Mouse (Mus musculus) heart, embryonic 16.5 days (tissue): Measurements from ENCODE around the gene Oprm1. TPM values are rescaled to one million over a fixed set of nuclear protein-coding genes. Genes with fewer than 3 reads are reported as not detected.

ENCODE experiments used
- ATAC-seq: fragments of 200-750 bp; cut with Nextera tagmentation; replicated peaks from 2 replicates; pipeline ENCODE4 v1.8.0; 2017; ENCODE audit warnings: moderate number of reproducible peaks; ENCODE audit not compliant: insufficient read depth, low FRiP score; ENCODE audit errors: extremely low read depth
- H3K27ac ChIP-seq: fragments of 300-500 bp; sonication (generic); 2 replicates; pipeline ENCODE4 v1.5.1; 2014; ENCODE audit warnings: mild to moderate bottlenecking, low read length, control low read depth, moderate library complexity
- H3K27me3 ChIP-seq: fragments of 300-500 bp; sonication (generic); 2 replicates; pipeline ENCODE4 v1.6.1; 2014; ENCODE audit warnings: low read length, mixed read lengths; ENCODE audit not compliant: control insufficient read depth, insufficient read depth
- H3K36me3 ChIP-seq: fragments of 300-500 bp; sonication (generic); 2 replicates; pipeline ENCODE4 v1.6.1; 2014; ENCODE audit not compliant: control insufficient read depth, insufficient read depth
- H3K4me1 ChIP-seq: fragments of 300-500 bp; sonication (generic); 2 replicates; pipeline ENCODE4 v1.6.1; 2014; ENCODE audit warnings: low read length, mixed read lengths; ENCODE audit not compliant: control insufficient read depth, insufficient read depth
- H3K4me2 ChIP-seq: fragments of 300-500 bp; sonication (generic); 2 replicates; pipeline ENCODE4 v1.6.1; 2014; ENCODE audit warnings: low read depth, mild to moderate bottlenecking, control low read depth, low read length
- H3K4me3 ChIP-seq: fragments of 300-500 bp; sonication (generic); 2 replicates; pipeline ENCODE4 v1.5.1; 2014; ENCODE audit warnings: mild to moderate bottlenecking, control low read depth, low read length
- H3K9ac ChIP-seq: fragments of 300-500 bp; sonication (generic); 2 replicates; pipeline ENCODE4 v1.6.1; 2014; ENCODE audit warnings: low read length, control low read depth
- H3K9me3 ChIP-seq: fragments of 300-500 bp; sonication (generic); replicated peaks from 2 replicates; pipeline ENCODE4 v1.6.1; 2016; ENCODE audit warnings: low read length; ENCODE audit not compliant: control insufficient read depth
- WGBS: fragments of 180-500 bp; shearing (Covaris S2); extraction: QIAGEN DNeasy Blood & Tissue Kit; methylation state at CpG from one replicate; pipeline ENCODE4 v1.1.7; 2014; 5-methylcytosine and 5-hydroxymethylcytosine counted together
- polyA plus RNA-seq: library from polyadenylated mRNA; unstranded; fragments of >200 nt; fragmentation: Nextera tagmentation; extraction: Ambion mirVana; gene quantifications from 2 replicates; pipeline ENCODE4 v1.2.1, GENCODE M21; 2015

Gene Oprm1
- polyA plus RNA-seq, 1 experiment from 2014 or later = not detected

DNA sequence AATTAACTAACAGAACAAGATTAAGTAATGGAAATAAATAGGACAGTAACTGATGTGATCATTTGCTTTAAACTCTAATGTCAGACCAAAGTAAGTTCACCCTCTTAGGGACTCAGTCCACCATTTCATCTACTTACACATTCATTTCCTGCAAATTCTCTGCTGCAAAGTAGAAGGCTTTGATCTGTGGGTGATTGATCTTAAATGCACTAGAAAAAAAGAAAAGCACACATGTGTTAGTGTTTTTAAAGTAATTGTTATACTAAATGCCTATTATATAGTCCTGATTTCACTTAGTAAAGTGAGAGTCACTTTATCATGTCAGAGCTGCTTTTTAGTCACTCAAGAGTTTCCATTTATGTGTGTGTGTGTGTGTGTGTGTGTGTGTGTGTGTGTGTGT is 196.2 kb downstream of the Oprm1 start:
- no peak for ATAC-seq
- Histone ChIP-seq H3K27ac (no peak overlapping the region), H3K36me3 (no peaks in the 10 kb centered on the region), H3K9me3 (no peaks in the 10 kb centered on the region), H3K4me3 (no peak overlapping the region), H3K9ac (no peak overlapping the region), H3K4me2 (no peak overlapping the region), H3K27me3 (no peaks in the 10 kb centered on the region), H3K4me1 (no peaks in the 10 kb centered on the region)

- H3K4me2 ChIP-seq = no peak overlapping the region
- H3K27ac ChIP-seq = no peak overlapping the region
- H3K4me1 ChIP-seq = no peaks in the 10 kb centered on the region
- WGBS = 67% methylated on average over 2 of the region's 2 CpGs
- H3K27me3 ChIP-seq = no peaks in the 10 kb centered on the region
- H3K9ac ChIP-seq = no peak overlapping the region
- H3K9me3 ChIP-seq = no peaks in the 10 kb centered on the region
- H3K4me3 ChIP-seq = no peak overlapping the region
- H3K36me3 ChIP-seq = no peaks in the 10 kb centered on the region
- ATAC-seq = no peak
Measured at GRCm38 (mm10) chr10:6956357-6956756, 198.1 kb downstream of the Oprm1 start.

GRCm38 (mm10) chr10:6958791-6959190 is 200.5 kb downstream of the Oprm1 start:
- H3K4me3 ChIP-seq = no peak overlapping the region
- 62% methylated on average over 5 of the region's 5 CpGs for WGBS
- H3K4me1 ChIP-seq = no peaks in the 10 kb centered on the region
- no peaks in the 10 kb centered on the region for H3K27me3 ChIP-seq
- no peaks in the 10 kb centered on the region for H3K9me3 ChIP-seq
- H3K36me3 ChIP-seq = no peaks in the 10 kb centered on the region
- H3K9ac ChIP-seq = no peak overlapping the region
- no peak overlapping the region for H3K4me2 ChIP-seq
- no peak overlapping the region for H3K27ac ChIP-seq
- no peak for ATAC-seq

- no peak overlapping the region for H3K4me3 ChIP-seq
- 74% methylated on average over 8 of the region's 8 CpGs for WGBS
- H3K27me3 ChIP-seq = no peaks in the 10 kb centered on the region
- no peak for ATAC-seq
- no peaks in the 10 kb centered on the region for H3K9me3 ChIP-seq
- no peak overlapping the region for H3K4me2 ChIP-seq
- H3K4me1 ChIP-seq = no peaks in the 10 kb centered on the region
- no peak overlapping the region for H3K9ac ChIP-seq
- no peak overlapping the region for H3K27ac ChIP-seq
- H3K36me3 ChIP-seq = no peaks in the 10 kb centered on the region
Measured at GRCm38 (mm10) chr10:6967588-6968242, 209.4 kb downstream of the Oprm1 start.

GRCm38 (mm10) chr10:6968334-6968733 is 210.0 kb downstream of the Oprm1 start:
- ATAC-seq = no peak
- no peak overlapping the region for H3K4me3 ChIP-seq
- no peak overlapping the region for H3K4me2 ChIP-seq
- H3K27me3 ChIP-seq = no peaks in the 10 kb centered on the region
- H3K9ac ChIP-seq = no peak overlapping the region
- H3K36me3 ChIP-seq = no peaks in the 10 kb centered on the region
- 56% methylated on average over 1 of the region's 1 CpGs for WGBS
- H3K4me1 ChIP-seq = no peaks in the 10 kb centered on the region
- H3K9me3 ChIP-seq = no peaks in the 10 kb centered on the region
- H3K27ac ChIP-seq = no peak overlapping the region

DNA sequence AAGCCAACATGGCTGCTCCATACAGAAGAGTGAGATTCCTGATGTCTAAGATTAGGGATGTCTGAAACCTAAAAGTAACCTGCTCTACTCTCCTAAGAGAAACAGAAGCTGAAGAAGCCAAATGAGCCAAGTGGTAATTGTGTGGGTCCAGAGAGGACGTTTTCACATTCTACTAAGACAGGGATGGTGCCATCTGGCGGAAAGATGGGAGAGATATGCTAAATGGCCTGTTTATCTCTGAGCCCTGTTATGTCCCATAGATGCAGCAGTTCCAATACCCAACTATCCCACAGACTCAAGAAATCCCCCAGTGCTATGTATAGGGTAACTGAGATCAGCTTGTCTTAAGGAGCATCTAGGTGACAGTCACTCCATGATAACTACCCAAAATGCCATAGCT is 219.5 kb downstream of the Oprm1 start:
- Histone ChIP-seq H3K4me3 (no peak overlapping the region), H3K9ac (no peak overlapping the region), H3K9me3 (no peaks in the 10 kb centered on the region), H3K27me3 (no peaks in the 10 kb centered on the region), H3K4me1 (peaks cover 2% of the 10 kb centered on the region; the same call in 1 of the 2 replicates), H3K36me3 (no peaks in the 10 kb centered on the region), H3K4me2 (no peak overlapping the region), H3K27ac (no peak overlapping the region)
- no peak for ATAC-seq
- 61% methylated on average over 2 of the region's 2 CpGs for WGBS

DNA sequence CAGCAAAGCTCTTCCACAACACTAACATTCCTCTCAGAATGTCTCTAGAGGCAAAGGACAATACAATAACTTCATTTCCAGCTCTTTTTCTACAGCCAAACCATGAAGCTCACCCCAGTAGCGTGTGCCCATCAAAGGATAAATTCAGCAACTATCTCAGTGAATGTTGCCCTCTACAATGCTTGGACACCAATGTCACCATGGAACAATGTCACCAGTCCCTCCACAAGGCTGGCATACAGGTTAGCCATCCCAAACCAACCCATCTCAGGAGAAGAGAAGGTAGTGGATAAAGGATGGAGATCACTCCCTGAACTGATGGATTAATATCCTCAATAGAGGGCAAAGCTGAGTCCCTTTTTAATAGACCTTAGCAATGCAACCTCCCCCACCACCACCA is 220.4 kb downstream of the Oprm1 start:
- 85% methylated on average over 1 of the region's 1 CpGs for WGBS
- H3K27me3 ChIP-seq = no peaks in the 10 kb centered on the region
- no peaks in the 10 kb centered on the region for H3K36me3 ChIP-seq
- H3K27ac ChIP-seq = no peak overlapping the region
- H3K4me1 ChIP-seq = peaks cover 2% of the 10 kb centered on the region; the same call in 1 of the 2 replicates
- ATAC-seq = no peak
- no peaks in the 10 kb centered on the region for H3K9me3 ChIP-seq
- H3K9ac ChIP-seq = no peak overlapping the region
- H3K4me3 ChIP-seq = no peak overlapping the region
- no peak overlapping the region for H3K4me2 ChIP-seq

DNA sequence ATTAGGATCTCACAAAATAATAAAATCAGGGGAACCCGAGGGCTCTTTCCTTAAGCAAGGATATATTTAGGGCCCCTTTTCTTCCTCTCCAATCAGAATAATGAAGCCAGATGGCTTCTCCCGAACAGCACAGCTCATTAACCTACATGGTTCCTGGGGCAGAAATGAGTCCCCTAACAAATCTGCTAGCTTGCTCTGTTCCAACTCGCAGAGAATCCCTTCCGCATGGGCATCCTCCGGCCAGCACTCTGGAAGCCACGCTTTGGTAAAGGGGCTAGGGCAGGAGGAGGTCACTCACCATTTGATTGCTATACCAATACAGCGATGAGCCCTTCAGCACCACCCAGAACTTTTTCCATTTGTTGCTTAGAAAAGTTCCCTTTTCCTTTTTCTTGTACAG is 220.9 kb downstream of the Oprm1 start:
- Histone ChIP-seq H3K4me1 (peaks cover 2% of the 10 kb centered on the region; the same call in 1 of the 2 replicates), H3K9ac (no peak overlapping the region), H3K4me2 (peak overlapping the region; percentile 54; the same call in 1 of the 2 replicates), H3K36me3 (no peaks in the 10 kb centered on the region), H3K9me3 (no peaks in the 10 kb centered on the region), H3K27me3 (no peaks in the 10 kb centered on the region), H3K4me3 (peak overlapping the region; percentile 35; the same call in 1 of the 2 replicates), H3K27ac (no peak overlapping the region)
- WGBS = 73% methylated on average over 7 of the region's 7 CpGs
- no peak for ATAC-seq

DNA sequence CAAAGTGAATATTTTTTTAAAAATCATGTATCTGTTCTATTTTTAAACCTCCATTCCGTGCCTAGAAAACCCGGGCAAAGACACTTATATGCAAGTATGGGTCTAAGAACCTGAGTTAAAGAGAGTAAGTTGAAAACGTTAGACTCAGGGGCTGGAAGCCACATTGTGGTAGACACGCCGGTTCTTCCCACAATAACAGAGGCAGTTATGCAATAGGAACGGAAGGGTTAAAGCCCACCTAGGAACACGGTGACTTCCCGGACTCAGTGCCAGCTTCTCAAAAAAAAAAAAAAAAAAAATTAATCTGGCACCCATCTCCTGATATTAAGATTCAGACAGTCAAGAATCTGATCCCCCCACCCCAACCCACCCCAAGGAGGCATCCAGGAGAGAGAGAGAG is 221.5 kb downstream of the Oprm1 start:
- no peaks in the 10 kb centered on the region for H3K9me3 ChIP-seq
- peak overlapping the region; percentile 35 for H3K4me3 ChIP-seq
- 44% methylated on average over 8 of the region's 8 CpGs for WGBS

More for the DNA sequence above, 221.5 kb downstream of the Oprm1 start:
- Histone ChIP-seq H3K4me2 (peak overlapping the region; percentile 54), H3K9ac (0 out of 2 replicates have a peak overlapping the region, but pooled peaks have one; percentile 41), H3K36me3 (no peaks in the 10 kb centered on the region), H3K27me3 (no peaks in the 10 kb centered on the region), H3K4me1 (peaks cover 2% of the 10 kb centered on the region; the same call in 1 of the 2 replicates), H3K27ac (no peak overlapping the region)
- no peak for ATAC-seq
